Mouse (Mus musculus): ENCODE data around the gene Eme2. TPM values are rescaled to one million over a fixed set of nuclear protein-coding genes. Genes with fewer than 3 reads are reported as not detected.

Gene Eme2
- polyA plus RNA-seq, 2 experiments from 2014 or later: 12.8 to 26.0 TPM

Other genes starting within 250 kb of the Eme2 start
- gene Slc9a3r2, start 244.8 kb downstream of the Eme2 start, polyA plus RNA-seq (2017; shearing (Covaris generic)): not detected
- gene Npw, start 236.6 kb downstream of the Eme2 start, polyA plus RNA-seq (2017; shearing (Covaris generic)): under 1 TPM in 1 of 2 experiments, not detected in 1; 0.66 TPM
- gene Zfp598, start 225.4 kb downstream of the Eme2 start, polyA plus RNA-seq (2017; shearing (Covaris generic)): 1 to 10 TPM; 4.5 to 4.6 TPM
- gene Syngr3, start 205.1 kb downstream of the Eme2 start, polyA plus RNA-seq (2017; shearing (Covaris generic)): 1 to 10 TPM in 1 of 2 experiments, under 1 TPM in 1; 0.43 to 1.2 TPM
- 10 to 100 TPM; 13.1 to 15.5 TPM for gene Gfer, start 198.9 kb downstream of the Eme2 start, polyA plus RNA-seq (2017; shearing (Covaris generic))
- 1 to 10 TPM; 1.4 to 1.5 TPM for gene Noxo1, start 198.9 kb downstream of the Eme2 start, polyA plus RNA-seq (2017; shearing (Covaris generic))
- 10 to 100 TPM; 23.6 to 46.2 TPM for gene Tbl3, start 187.4 kb downstream of the Eme2 start, polyA plus RNA-seq (2017; shearing (Covaris generic))
- not detected for gene Rnf151, start 177.0 kb downstream of the Eme2 start, polyA plus RNA-seq (2017; shearing (Covaris generic))
- gene Rps2, start 177.0 kb downstream of the Eme2 start, polyA plus RNA-seq (2017; shearing (Covaris generic)): 1,000 to 10,000 TPM in 1 of 2 experiments, 100 to 1,000 TPM in 1; 537 to 1,178 TPM
- 100 to 1,000 TPM; 226 to 265 TPM for gene Ndufb10, start 170.6 kb downstream of the Eme2 start, polyA plus RNA-seq (2017; shearing (Covaris generic))
- gene Rpl3l, start 167.3 kb downstream of the Eme2 start, polyA plus RNA-seq (2017; shearing (Covaris generic)): not detected
- gene Msrb1, start 158.4 kb downstream of the Eme2 start, polyA plus RNA-seq (2017; shearing (Covaris generic)): 10 to 100 TPM; 33.5 to 39.9 TPM
- not detected for gene Hs3st6, start 142.1 kb downstream of the Eme2 start, polyA plus RNA-seq (2017; shearing (Covaris generic))
- not detected for gene Meiob, start 90.8 kb downstream of the Eme2 start, polyA plus RNA-seq (2017; shearing (Covaris generic))
- gene Hagh, start 54.9 kb downstream of the Eme2 start, polyA plus RNA-seq (2017; shearing (Covaris generic)): 10 to 100 TPM; 23.4 to 28.1 TPM
- gene Fahd1, start 44.7 kb downstream of the Eme2 start, polyA plus RNA-seq (2017; shearing (Covaris generic)): 1 to 10 TPM; 1.1 to 2.9 TPM
- gene Igfals, start 29.1 kb downstream of the Eme2 start, polyA plus RNA-seq (2017; shearing (Covaris generic)): not detected
- 100 to 1,000 TPM in 1 of 2 experiments, 10 to 100 TPM in 1; 88.6 to 103 TPM for gene Nubp2, start 8.7 kb downstream of the Eme2 start, polyA plus RNA-seq (2017; shearing (Covaris generic))
- 10 to 100 TPM; 38.5 to 50.9 TPM for gene Spsb3, start 8.4 kb downstream of the Eme2 start, polyA plus RNA-seq (2017; shearing (Covaris generic))
- 10 to 100 TPM; 77.7 to 87.5 TPM for gene Mrps34, start within 50 bp of the Eme2 start, polyA plus RNA-seq (2017; shearing (Covaris generic))
- gene Nme3, start 1.4 kb upstream of the Eme2 start, polyA plus RNA-seq (2017; shearing (Covaris generic)): 10 to 100 TPM; 51.5 to 53.2 TPM
- 10 to 100 TPM; 26.1 to 28.6 TPM for gene Mapk8ip3, start 41.9 kb upstream of the Eme2 start, polyA plus RNA-seq (2017; shearing (Covaris generic))
- gene Jpt2, start 65.6 kb upstream of the Eme2 start, polyA plus RNA-seq (2017; shearing (Covaris generic)): 10 to 100 TPM; 27.9 to 35.8 TPM
- 10 to 100 TPM; 12.6 to 17.1 TPM for gene Cramp1l, start 120.7 kb upstream of the Eme2 start, polyA plus RNA-seq (2017; shearing (Covaris generic))
- gene Ift140, start 121.0 kb upstream of the Eme2 start, polyA plus RNA-seq (2017; shearing (Covaris generic)): 10 to 100 TPM; 14.5 TPM
- gene Tmem204, start 188.5 kb upstream of the Eme2 start, polyA plus RNA-seq (2017; shearing (Covaris generic)): under 1 TPM in 1 of 2 experiments, not detected in 1; 0.63 TPM
- 10 to 100 TPM; 16.8 to 18.7 TPM for gene Telo2, start 220.9 kb upstream of the Eme2 start, polyA plus RNA-seq (2017; shearing (Covaris generic))
- not detected for gene Ptx4, start 225.7 kb upstream of the Eme2 start, polyA plus RNA-seq (2017; shearing (Covaris generic))
- gene Clcn7, start 238.3 kb upstream of the Eme2 start, polyA plus RNA-seq (2017; shearing (Covaris generic)): 10 to 100 TPM; 15.4 to 16.8 TPM